Mouse (Mus musculus): ENCODE measurements around the gene Efcab7.

GRCm38 (mm10) chr4:99944606-99945005, 115.6 kb downstream of the Efcab7 start:
- TF ChIP-seq POLR2A (IDR thresholded peaks at IDR 0.05; ENCODE audit: insufficient read depth, low read depth, low read length) (no peak), CTCF (IDR thresholded peaks at IDR 0.05; ENCODE audit: insufficient read depth, low read depth, low read length) (no peak)
